Mouse (Mus musculus): ENCODE measurements around the gene 1700113H08Rik.

Gene 1700113H08Rik

GRCm38 (mm10) chr10:87212854-87213253 is 155.0 kb downstream of the 1700113H08Rik start:
- no peak for DNase-seq

- no peak for DNase-seq
Measured at GRCm38 (mm10) chr10:87230071-87230910, 172.4 kb downstream of the 1700113H08Rik start.

- no peak for DNase-seq
Measured at GRCm38 (mm10) chr10:87239332-87240008, 181.6 kb downstream of the 1700113H08Rik start.

GRCm38 (mm10) chr10:87271724-87272123 is 213.9 kb downstream of the 1700113H08Rik start:
- DNase-seq, result no peak

GRCm38 (mm10) chr10:87272133-87272622 is 214.3 kb downstream of the 1700113H08Rik start:
- no peak for DNase-seq

- no peak for DNase-seq
Measured at GRCm38 (mm10) chr10:87275075-87275474, 217.2 kb downstream of the 1700113H08Rik start.

Data from cerebellum, adult 9-10 months (tissue).